Mouse (Mus musculus) left cerebral cortex, adult 2 months (tissue): Measurements from ENCODE around the gene Gm49387. TPM values are rescaled to one million over a fixed set of nuclear protein-coding genes. Genes with fewer than 3 reads are reported as not detected.
"Not testable (repeated sequence)": the region's sequence is repeated elsewhere in the genome, so short reads cannot be mapped to it uniquely, and the experiment has no call there.

Experiments
- DNase-seq, 2 experiments: peaks; one replicate each; pipeline ENCODE4 v3.0.0; 2021 to 2022; ENCODE audit warnings: low spot score in 2 of 2, mixed read lengths in 1 of 2; ENCODE audit errors: extremely low spot score in 1 of 2
- H3K27ac ChIP-seq: fragments of 200-600 bp; 2 replicates; pipeline ENCODE4 v1.8.1; 2022
- H3K4me3 ChIP-seq: fragments of 200-600 bp; 2 replicates; pipeline ENCODE4 v1.8.1; 2022
- CTCF ChIP-seq: fragments of 200-600 bp; IDR thresholded peaks from 2 replicates; pipeline ENCODE4 v1.8.1; 2022; ENCODE audit warnings: antibody characterized with exemption, mild to moderate bottlenecking, moderate library complexity
- intact Hi-C: fragments of 180-260 bp; cut with DNase I; formaldehyde crosslinking; loops from one replicate; pipeline ENCODE4 v1.15.1; 2025
- total RNA-seq, 2 experiments: library from RNA; stranded (reverse); gene quantifications; 2 replicates each; pipeline ENCODE4 v1.2.3; 2021

Gm49387 gene
- total RNA-seq, 2 experiments from 2014 or later: not detected

DNA sequence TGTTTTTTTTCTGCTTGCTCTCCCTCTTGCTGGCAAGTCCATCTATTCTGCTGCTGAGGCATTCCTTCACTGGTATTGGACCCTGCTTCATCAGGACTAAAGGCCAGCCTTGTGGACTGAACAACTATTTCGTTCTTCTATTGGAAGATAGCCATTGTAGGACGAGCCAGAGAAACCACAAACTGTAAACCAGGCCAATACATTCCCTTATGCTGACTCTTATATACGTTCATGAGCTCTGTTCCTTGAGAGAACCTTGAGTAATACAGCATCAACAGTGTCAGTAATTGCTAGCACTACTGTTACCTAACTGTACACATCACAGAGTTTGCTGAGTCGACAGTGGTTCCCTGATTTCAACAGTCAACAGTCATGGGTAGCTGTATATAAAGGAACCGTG is 27.0 kb downstream of the Gm49387 start:
- Histone ChIP-seq H3K4me3 (no peak overlapping the region), H3K27ac (no peak overlapping the region)
- intact Hi-C loops: no loop called here
- no peak for DNase-seq
- TF ChIP-seq CTCF: no peak

DNA sequence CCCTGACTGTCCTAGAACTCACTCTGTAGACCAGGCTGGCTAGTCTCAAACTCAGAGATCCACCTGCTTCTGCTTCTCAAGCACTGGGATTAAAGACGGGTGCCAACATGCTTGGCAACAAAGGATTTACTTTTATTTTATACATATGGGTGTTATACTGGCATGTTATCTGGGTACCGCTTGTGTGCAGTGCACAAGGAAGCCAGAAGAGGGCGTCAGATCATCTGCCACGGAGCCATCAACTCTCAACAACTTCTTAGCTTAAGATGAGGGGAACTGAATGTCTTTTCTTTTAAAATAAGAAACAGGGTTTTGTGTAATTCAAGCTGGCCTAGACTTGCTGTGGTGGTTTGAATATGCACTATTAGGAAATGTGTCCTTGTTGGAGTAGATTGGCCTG is 28.7 kb downstream of the Gm49387 start:
- no peak; the same call in 1 of the 2 replicates for TF ChIP-seq CTCF
- Histone ChIP-seq H3K27ac (no peak overlapping the region), H3K4me3 (no peak overlapping the region)
- DNase-seq: no peak
- intact Hi-C loops: no loop called here

DNA sequence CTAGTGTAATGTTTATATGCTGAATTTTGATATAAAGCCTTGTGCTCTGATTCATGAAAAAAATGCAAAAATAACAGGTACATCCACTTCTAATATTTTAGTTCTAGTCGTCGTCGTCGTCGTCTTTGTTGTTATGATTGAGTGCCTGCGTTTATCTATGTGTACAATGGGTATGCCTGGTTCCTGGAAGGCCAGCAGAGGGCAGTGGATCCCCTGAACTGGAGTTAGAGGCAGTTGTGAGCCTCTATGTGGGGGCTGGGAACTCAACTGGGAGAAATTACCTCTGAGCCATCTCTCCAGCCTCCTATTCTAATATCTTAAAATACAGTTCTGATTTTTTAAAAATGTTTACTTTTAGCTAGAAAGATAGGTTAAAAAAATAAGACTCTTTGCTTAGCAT is 35.2 kb downstream of the Gm49387 start:
- H3K4me3 ChIP-seq: no peak overlapping the region
- intact Hi-C loops: loop anchor here (2.0 kb wide), 1 partner anchor 87 kb away; no protein-coding TSS in a partner anchor
- H3K27ac ChIP-seq: no peak overlapping the region
- TF ChIP-seq CTCF: no peak; the same call in none of the 2 replicates
- no peak for DNase-seq

DNA sequence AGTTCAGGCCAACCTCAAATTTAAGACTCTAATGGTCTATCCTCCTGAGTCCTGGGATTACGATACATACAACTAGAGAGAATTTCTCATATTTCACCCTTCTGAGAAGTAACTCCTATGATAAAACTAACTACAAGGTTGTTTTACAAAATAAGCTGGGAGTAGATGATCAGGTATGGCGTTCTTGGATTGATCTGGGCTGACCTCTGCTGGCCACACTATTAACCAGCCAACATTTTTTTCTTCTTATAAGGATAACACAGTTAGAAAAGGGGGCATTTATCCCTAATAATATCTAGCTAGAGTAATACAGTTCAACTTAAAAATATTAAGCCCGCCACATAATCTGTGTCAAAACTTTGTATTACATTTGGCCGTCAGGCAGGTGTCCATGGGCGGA is 35.8 kb downstream of the Gm49387 start:
- intact Hi-C loops: loop anchor here (2.0 kb wide), 1 partner anchor 86 kb away; no protein-coding TSS in a partner anchor
- Histone ChIP-seq H3K27ac (no peak overlapping the region), H3K4me3 (no peak overlapping the region)
- DNase-seq: no peak
- peak; percentile 53 for TF ChIP-seq CTCF

DNA sequence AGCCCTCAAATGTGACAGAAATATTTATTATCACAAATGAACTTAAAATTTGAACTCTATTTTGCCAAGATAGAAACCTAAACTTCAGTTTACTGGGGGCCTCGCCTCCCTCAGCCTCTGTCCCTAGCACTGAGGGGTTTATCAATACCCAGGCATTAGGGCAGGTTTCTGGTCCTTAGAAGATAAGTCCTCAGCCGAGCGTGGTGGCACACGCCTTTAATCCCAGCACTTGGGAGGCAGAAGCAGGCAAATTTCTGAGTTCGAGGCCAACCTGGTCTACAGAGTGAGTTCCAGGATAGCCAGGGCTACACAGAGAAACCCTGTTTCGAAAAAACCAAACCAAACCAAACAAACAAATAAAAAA is 38.1 kb downstream of the Gm49387 start:
- H3K27ac ChIP-seq, H3K4me3 ChIP-seq, intact Hi-C loops, DNase-seq: not testable (repeated sequence)

DNA sequence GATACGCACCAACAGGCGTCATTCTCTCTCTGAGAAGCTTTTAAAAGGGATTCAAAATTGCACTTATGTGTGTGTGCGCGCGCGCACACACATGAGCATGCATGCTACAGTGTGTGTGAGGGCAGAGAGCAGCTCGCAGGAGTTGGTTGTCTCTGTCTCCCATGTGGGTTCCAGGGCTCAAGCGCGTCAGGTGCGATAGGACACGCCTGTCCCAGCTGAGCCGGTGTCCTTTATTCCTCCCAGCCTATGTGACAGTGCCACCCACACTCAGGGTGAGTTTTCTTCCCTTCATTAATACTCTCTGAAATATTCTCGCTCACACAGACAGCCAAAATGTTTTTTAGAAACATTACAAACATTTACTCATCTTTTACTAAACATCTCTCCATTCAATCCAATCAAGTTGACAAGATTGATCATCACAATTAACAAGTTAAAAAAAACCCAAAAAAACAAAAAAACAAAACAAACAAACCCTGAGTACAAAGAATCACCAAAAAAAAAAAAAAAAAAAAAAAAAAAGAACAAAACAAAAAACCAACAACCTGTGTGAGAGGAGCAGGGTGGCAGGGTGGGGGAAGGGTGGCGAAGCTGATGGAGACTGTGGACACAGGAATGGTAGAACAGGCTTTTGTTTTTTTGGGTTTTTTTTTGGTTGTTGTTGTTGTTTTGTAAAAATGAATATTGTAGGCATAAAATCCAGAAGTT is 38.6 kb downstream of the Gm49387 start:
- no peak for TF ChIP-seq CTCF
- no peak overlapping the region for H3K27ac ChIP-seq
- H3K4me3 ChIP-seq: no peak overlapping the region
- DNase-seq: no peak
- intact Hi-C loops: no loop called here

DNA sequence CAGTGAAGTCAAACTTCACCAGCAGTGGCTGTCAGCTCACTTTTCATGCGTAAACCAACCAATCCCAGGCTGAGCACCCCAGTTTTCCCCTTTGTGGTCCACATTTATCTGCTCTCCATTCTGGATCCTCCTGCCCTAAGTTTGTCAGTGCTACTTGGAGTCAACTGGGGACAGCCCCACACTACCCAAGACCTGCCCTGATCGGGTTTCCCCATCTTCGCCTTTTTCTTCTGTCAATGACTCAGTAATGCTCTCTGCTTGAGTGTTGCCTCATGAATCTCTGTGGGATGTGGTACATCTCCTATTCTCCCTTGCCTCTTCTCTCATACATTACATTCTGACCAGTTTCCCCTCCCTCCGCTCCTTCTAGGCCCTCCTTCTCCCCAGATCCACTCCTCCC is 43.2 kb downstream of the Gm49387 start:
- intact Hi-C loops: no loop called here

DNA sequence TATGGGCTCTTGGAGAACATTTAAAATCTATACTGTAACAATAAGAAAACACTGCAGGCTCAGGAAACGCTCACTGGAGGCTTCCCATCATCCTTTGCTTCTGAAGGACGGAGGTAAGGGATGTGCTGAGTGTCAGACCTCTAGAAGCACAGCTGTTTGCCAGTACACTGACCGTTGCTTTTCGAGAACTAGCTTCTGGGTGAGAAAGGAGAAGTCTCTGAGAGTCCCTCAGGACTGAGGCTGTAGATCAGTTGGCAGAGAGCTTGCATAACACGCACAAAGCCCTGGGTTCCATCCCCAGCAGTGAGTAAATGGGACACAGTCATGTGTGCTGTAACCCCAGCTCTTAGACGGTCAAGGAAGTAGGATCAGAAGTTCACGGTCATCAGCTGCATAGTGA is 44.3 kb downstream of the Gm49387 start:
- H3K27ac ChIP-seq: no peak overlapping the region
- H3K4me3 ChIP-seq: no peak overlapping the region
- no peak for TF ChIP-seq CTCF
- intact Hi-C loops: no loop called here
- no peak for DNase-seq

More for the DNA sequence above, 43.2 kb downstream of the Gm49387 start:
- no peak for TF ChIP-seq CTCF
- Histone ChIP-seq H3K27ac (no peak overlapping the region), H3K4me3 (no peak overlapping the region)
- DNase-seq: no peak

DNA sequence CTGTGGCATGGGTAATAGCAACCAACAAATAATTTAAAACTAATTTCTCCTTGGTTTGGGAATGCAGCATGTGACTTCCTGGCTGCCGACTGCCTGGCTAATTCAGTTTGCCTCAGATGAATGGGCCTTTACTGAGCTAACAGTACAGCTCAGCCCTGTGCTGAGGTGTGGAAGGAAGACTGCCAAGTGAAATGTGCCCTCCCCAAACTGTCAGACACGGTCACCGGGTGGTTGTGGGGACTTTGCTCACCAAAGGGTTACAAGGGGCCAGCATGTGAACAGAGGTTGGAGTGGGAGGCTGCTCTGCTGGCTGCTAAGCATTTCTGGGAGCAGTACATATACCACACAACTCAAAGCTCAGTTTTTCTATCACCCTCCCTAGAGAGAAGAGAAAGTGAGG is 46.0 kb downstream of the Gm49387 start:
- intact Hi-C loops: loop anchor here (5.0 kb wide), 1 partner anchor 62 kb away; no protein-coding TSS in a partner anchor
- Histone ChIP-seq H3K27ac (no peak overlapping the region), H3K4me3 (no peak overlapping the region)
- no peak for TF ChIP-seq CTCF
- no peak for DNase-seq

DNA sequence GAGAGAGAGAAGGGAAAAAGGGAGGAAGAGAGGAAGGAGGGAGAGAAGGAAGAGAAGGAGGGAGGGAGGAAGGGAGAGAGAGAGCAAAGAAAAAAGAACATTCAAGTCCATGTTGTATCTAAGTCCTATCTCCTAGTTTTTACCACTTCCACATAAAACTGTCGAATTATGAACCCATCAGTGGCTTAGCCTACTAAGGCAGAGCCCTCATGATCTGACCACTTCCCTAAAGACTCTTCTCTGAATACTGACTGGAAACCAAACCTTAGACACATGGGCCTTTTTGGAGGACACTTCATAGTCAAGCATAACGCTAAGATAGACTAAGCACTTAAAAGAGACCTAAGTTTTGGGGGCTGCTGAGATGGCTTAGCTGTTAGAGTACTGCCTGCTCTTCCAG is 47.6 kb downstream of the Gm49387 start:
- intact Hi-C loops: loop anchor here (5.0 kb wide), 1 partner anchor 61 kb away; no protein-coding TSS in a partner anchor

DNA sequence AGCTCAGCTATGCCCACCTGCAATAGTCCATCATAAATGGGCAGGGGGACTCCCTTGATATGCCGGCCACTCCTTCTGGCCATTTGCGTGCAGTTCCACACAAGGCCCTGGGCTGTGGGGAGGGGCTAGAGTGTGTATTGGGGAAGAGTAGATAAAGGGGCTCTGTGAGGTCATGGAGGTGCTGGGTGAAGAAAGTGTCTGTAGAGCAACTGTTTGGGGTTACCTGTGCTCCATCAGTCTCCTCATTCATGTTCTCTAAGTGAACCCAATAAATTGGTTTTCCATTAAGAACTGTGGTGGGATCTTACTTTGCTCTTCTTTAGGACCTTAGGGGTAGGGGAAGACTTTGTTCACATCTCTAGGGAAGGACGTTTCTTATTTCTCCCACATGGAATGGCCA is 49.4 kb downstream of the Gm49387 start, which contains the start of gene Colq:
TSS of gene Colq (minus strand) at position 101 of the 400 bp plus-strand sequence.
- no peak for DNase-seq
- Histone ChIP-seq H3K27ac (no peak within 1 kb of the TSS), H3K4me3 (no peak within 1 kb of the TSS)
- TF ChIP-seq CTCF: no peak
- intact Hi-C loops: loop anchor here (5.0 kb wide), 1 partner anchor 59 kb away; no protein-coding TSS in a partner anchor

More for the DNA sequence above, 47.6 kb downstream of the Gm49387 start:
- TF ChIP-seq CTCF: no peak
- Histone ChIP-seq H3K4me3 (no peak overlapping the region), H3K27ac (no peak overlapping the region)
- DNase-seq: no peak

DNA sequence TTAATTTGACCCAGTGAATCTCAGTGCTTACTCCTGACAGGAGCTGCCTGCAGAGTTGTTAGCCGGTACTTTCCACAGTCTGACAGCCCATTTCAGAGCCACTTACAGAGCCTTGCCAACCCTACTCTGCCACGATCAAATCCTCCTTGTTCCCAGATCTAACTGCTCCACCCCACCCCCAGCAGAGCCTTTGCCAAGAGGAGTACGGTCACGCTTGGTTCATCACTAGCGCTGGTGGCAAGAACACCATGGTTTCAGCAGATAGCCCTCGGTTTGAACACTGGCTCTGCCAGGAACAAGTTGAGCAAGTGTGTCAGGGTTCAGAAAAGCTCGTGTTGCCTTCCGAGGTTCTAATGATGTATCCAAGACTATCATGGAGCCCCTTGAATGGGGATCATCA is 54.2 kb downstream of the Gm49387 start:
- no peak for TF ChIP-seq CTCF
- no peak overlapping the region for H3K4me3 ChIP-seq
- intact Hi-C loops: no loop called here
- no peak overlapping the region for H3K27ac ChIP-seq
- no peak for DNase-seq

DNA sequence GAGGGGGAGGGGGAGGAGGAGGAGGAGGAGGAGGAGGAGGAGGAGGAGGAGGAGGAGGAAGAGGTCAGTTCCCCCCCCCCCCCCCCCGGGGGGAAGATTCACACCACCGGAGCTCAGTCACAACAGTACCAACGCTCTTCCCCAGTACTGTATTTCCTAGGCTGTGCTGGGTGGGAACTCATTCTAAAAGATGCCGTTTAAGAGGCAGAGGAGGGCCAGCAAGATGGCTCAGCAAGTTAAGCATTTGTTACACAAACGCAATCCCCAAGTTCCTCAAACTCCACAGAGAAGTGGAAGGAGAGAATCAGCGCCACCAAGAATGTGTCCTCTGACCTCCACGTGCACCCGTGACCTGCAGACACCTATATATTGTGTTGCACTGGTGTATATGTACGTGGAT is 57.6 kb downstream of the Gm49387 start:
- H3K27ac ChIP-seq: no peak overlapping the region
- no peak for DNase-seq
- no peak for TF ChIP-seq CTCF
- intact Hi-C loops: no loop called here
- H3K4me3 ChIP-seq: no peak overlapping the region
